Mouse (Mus musculus) C3H10T1/2 (cell line): ENCODE data around the gene Gripap1. TPM values are rescaled to one million over a fixed set of nuclear protein-coding genes. Genes with fewer than 3 reads are reported as not detected.

ENCODE experiments used
- polyA plus RNA-seq, 2 experiments: library from polyadenylated mRNA; unstranded; fragments of >200 nt; fragmentation: generic; extraction: Trizol; gene quantifications; one replicate each; pipeline ENCODE4 v1.2.1; 2012; ENCODE audit warnings: missing spikeins in 2 of 2

Gene Gripap1
- polyA plus RNA-seq = 10 to 100 TPM in 1 of 2 experiments, 1 to 10 TPM in 1; 5.9 to 35.2 TPM

DNA sequence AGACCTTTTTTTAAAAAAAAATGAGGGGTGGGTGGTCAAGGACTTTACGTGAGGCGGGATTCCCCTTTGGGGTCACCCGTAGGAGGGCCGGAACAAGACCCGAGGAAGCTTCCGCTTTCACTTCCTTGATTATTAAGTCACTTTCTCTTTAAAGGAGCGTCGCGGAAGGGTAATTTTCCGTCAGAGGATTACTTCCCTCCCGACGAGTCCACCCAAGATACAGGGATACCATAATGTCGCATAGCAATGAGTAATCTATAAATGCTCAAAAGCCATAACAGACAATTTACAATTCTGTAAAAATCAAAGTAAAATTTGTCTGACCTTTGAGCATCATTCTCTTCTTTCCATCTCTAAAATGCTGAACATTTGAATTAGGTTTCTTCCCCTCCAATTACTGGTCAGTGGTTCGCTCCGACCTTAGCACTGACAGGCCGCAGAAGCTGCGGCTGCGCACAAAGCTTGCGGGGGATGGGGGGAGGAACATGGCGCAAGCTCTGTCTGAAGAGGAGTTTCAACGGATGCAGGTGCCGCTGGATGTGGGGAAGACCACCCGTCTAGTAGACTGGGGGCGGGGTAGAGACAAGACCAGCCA is at the start of gene Gripap1:
Gene Gripap1, plus strand, starts transcription at position 224 of the 595 bp plus-strand sequence.

DNA sequence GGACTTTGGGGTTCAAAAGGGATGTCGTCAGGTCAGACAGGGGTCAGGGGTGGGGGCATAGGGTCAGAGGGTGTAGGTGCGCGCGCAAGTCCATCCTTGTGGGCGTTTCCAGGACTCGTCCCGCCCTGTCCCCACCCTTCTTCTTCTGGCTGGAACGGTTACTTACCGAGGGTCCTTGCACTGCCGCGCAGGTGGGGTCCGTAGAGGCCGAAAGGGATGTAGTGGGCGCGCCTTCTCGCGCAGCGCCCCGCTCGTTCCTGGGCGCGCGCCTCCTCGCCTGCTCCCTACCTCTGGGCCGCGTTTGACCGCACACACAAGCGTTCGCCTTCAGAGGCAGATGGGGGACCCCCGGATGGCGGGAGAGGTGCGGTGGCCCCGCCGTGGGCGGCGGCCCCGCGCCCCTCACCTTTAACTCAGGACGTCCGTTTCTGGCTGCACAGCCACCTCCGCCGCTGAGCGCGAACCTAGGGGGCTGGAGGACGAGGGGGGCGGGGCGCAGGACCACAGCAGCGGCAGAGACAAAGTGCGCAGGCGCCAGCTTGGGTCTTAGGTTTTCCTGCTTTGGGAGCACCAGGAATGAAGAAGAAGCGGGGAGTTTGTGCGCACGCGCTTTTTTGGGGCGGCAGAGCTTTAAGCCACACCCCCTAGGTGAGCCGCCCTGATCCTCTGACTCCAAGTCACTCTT is 39.0 kb upstream of the Gripap1 start, which contains the start of gene Ccdc120:
Gene Ccdc120, minus strand, starts transcription at position 474 of the 685 bp plus-strand sequence.

DNA sequence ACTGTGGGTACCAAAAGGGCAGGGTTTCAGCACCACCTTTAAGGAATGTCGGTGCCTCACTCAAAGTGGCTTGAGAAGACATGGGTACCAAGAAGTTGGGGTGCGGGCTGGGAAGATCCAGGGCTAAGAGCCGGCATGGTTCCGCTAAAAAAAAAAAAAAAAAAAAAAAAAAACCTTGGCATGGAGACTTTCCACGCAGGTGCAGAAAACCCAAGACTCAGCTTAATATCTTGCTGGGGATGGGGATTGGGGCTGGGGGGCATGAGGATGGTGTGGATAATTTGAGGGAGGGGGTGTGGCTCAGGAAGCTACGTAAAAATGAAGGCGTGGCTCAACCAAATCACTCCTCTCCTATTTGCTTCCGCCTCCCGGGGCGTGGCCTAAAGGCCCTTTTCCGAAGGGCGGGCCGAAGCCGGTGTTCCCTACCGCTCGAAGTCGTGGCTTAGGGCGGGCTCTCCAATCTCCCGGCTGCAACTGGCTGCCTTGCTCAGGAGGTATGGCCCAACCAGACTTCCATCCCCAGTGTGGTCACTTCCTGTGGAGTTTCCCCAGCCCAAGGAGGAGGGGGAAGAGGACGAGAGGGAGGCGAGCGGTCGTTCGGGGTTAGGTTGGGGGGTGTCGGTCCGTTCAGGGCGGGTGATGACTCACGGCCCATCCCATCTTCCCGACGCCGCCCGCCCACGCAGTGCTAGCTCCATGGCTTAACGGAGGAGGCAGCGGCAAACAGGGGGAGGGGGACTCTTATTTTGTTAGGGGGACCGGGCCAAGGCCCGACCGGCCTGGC is 27.2 kb upstream of the Gripap1 start, which contains the start of gene Tfe3:
Gene Tfe3, plus strand, starts transcription at position 424 of the 784 bp plus-strand sequence.

DNA sequence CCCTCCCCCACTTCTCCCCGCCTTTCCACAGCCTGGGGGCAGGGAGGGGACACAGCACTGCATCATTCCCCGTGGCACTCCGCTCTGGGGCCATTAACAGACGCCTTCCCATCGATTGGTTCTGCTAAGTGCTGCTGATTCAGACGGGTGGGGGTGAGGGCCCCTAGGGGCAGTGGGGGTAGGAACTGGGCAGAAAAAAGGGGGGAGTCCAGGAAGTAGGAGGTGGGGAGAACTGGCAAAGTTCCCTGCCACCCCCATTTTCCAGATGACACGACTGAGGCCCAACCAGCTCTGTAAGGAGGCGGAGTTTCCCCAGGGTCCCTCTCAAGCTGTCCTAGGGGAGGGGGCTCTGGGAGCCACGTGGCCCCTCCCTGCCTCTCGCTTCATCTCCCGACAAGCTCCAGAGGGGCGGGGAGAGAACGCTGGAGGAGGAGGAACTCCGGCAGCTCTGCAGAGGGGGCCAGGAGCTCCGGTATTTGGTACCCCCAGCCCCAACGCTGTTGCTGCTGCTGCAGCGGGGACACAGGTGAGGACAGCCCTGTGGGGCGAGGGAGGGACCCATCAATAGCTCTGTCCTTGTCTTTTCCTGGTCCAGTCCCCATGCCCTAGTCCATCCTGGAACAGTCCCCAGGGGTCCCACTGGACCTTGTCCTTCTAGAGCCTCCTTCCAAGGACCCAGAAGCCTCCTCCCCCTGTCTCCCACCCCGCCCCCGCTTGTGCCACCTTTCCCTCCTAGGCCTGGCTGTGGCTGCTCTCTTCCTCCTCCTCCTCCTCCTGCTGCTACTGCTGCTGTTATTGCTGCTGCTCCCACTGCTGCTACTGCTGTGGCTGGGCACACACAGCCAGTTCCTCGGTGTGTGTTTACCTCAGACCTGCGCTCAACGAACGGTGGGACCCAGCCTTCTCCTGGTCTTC is 32.6 kb downstream of the Gripap1 start, which contains the start of gene Kcnd1:
Gene Kcnd1, plus strand, starts transcription at position 425 of the 915 bp plus-strand sequence.

DNA sequence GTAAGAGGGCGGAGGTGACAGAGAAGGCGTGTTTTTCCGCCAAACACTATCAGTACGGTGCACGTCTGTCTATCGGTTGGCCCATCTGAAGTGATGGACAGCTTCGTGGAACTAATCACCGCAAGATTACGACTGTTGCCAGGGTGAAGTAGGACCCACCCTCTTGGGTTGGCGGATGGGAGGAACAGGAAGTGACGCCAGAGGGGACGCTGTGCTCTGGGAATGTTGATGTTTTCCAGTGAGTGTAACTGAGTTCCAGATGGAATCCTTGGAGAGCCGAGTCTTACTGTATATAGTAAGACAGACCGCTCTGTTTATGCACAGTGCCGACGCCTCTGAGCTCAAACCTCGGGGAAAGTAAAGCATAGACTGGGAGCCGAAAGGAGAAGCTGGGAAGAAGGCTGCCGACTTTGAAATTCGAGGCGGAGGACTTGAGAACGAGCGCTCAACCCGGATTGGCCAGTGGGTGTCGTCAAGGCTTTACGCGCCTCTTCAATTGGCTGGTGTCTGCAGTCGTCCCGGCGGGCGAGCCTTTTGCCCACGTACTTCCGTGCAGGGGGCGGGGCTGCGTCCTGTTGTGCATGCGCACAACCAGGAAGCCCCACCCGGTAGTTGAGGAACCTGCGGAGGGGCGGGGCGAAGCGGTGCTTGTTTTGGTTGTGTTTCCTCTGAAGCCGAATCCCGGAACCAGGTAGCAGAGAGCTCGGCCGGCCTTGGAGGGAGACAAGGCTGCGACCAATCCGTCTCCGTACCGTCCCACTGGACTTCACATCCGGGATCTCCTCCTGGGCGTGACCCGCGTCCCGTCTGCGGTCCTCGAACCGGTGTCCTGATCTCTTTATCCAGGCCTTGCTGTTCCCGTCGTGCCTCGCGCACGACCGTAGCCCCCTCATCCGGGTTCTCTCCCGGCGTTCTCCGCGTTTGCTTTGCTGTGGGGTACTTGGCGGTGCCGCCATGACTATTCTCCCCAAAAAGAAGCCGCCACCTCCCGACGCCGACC is 51.9 kb downstream of the Gripap1 start, which contains the start of gene Otud5:
Gene Otud5, plus strand, starts transcription at position 202 of the 1,000 bp plus-strand sequence.

Other genes with a start within 250 kb of the Gripap1 start
- gene Foxp3, start 216.1 kb upstream of the Gripap1 start, polyA plus RNA-seq = under 1 TPM; 0.12 to 0.41 TPM
- 1 to 10 TPM; 1.5 to 4.1 TPM for gene Ppp1r3f, start 215.5 kb upstream of the Gripap1 start, polyA plus RNA-seq
- 10 to 100 TPM; 26.1 to 46.2 TPM for gene Ccdc22, start 184.2 kb upstream of the Gripap1 start, polyA plus RNA-seq
- gene Cacna1f, start 182.7 kb upstream of the Gripap1 start, polyA plus RNA-seq = under 1 TPM in 1 of 2 experiments, not detected in 1; 0.01 TPM
- gene Syp, start 151.3 kb upstream of the Gripap1 start, polyA plus RNA-seq = under 1 TPM; 0.22 to 0.81 TPM
- gene Prickle3, start 132.5 kb upstream of the Gripap1 start, polyA plus RNA-seq = under 1 TPM; 0.16 to 0.66 TPM
- 100 to 1,000 TPM; 442 to 683 TPM for gene Plp2, start 118.4 kb upstream of the Gripap1 start, polyA plus RNA-seq
- gene Magix, start 108.5 kb upstream of the Gripap1 start, polyA plus RNA-seq = under 1 TPM; 0.01 to 0.20 TPM
- gene Gpkow, start 92.6 kb upstream of the Gripap1 start, polyA plus RNA-seq = 10 to 100 TPM in 1 of 2 experiments, 1 to 10 TPM in 1; 2.5 to 11.5 TPM
- 10 to 100 TPM; 15.4 to 54.3 TPM for gene Wdr45, start 75.4 kb upstream of the Gripap1 start, polyA plus RNA-seq
- under 1 TPM in 1 of 2 experiments, not detected in 1; 0.24 TPM for gene Gm45208, start 67.5 kb upstream of the Gripap1 start, polyA plus RNA-seq
- 100 to 1,000 TPM; 113 to 154 TPM for gene Praf2, start 61.3 kb upstream of the Gripap1 start, polyA plus RNA-seq
- gene Ccdc120, start 38.9 kb upstream of the Gripap1 start, polyA plus RNA-seq = 1 to 10 TPM; 2.4 to 7.6 TPM
- 10 to 100 TPM; 32.8 to 42.6 TPM for gene Tfe3, start 27.2 kb upstream of the Gripap1 start, polyA plus RNA-seq
- gene Kcnd1, start 32.5 kb downstream of the Gripap1 start, polyA plus RNA-seq = 1 to 10 TPM in 1 of 2 experiments, under 1 TPM in 1; 0.34 to 4.5 TPM
- 10 to 100 TPM; 21.4 to 48.2 TPM for gene Otud5, start 51.6 kb downstream of the Gripap1 start, polyA plus RNA-seq
- gene Pim2, start 88.5 kb downstream of the Gripap1 start, polyA plus RNA-seq = 1 to 10 TPM in 1 of 2 experiments, under 1 TPM in 1; 0.71 to 4.9 TPM
- gene Slc35a2, start 94.3 kb downstream of the Gripap1 start, polyA plus RNA-seq = 10 to 100 TPM; 14.0 to 50.6 TPM
- 100 to 1,000 TPM; 107 to 150 TPM for gene Pqbp1, start 109.5 kb downstream of the Gripap1 start, polyA plus RNA-seq
- 100 to 1,000 TPM in 1 of 2 experiments, 10 to 100 TPM in 1; 94.4 to 138 TPM for gene Timm17b, start 109.6 kb downstream of the Gripap1 start, polyA plus RNA-seq
- not detected for gene Gm10491, start 118.1 kb downstream of the Gripap1 start, polyA plus RNA-seq
- gene Gm10490, start 119.8 kb downstream of the Gripap1 start, polyA plus RNA-seq = not detected
- not detected for gene Pcsk1n, start 130.1 kb downstream of the Gripap1 start, polyA plus RNA-seq
- not detected for gene Eras, start 138.8 kb downstream of the Gripap1 start, polyA plus RNA-seq
- 10 to 100 TPM; 11.6 to 18.8 TPM for gene Hdac6, start 158.1 kb downstream of the Gripap1 start, polyA plus RNA-seq
- under 1 TPM in 1 of 2 experiments, not detected in 1; 0.05 TPM for gene Gata1, start 188.3 kb downstream of the Gripap1 start, polyA plus RNA-seq
- not detected for gene Glod5, start 228.7 kb downstream of the Gripap1 start, polyA plus RNA-seq